Mouse (Mus musculus) intestine, postnatal 0 days (tissue): ENCODE measurements around the gene Tia1. TPM values are rescaled to one million over a fixed set of nuclear protein-coding genes. Genes with fewer than 3 reads are reported as not detected.
A peak's percentile ranks its signal among the peaks of the same experiment; 100 is the strongest.

Source experiments
- ATAC-seq: fragments of 200-750 bp; cut with Nextera tagmentation; 2 replicates; pipeline ENCODE4 v1.8.0; 2017; ENCODE audit warnings: mild to moderate bottlenecking, moderate TSS enrichment, moderate library complexity
- H3K27ac ChIP-seq: fragments of 300-500 bp; sonication (generic); 2 replicates; pipeline ENCODE4 v1.5.1; 2014; ENCODE audit warnings: mild to moderate bottlenecking, low read depth, low read length, moderate library complexity
- H3K27me3 ChIP-seq: fragments of 300-500 bp; sonication (generic); replicated peaks from 2 replicates; pipeline ENCODE4 v1.6.1; 2014; ENCODE audit warnings: low read length, mixed read lengths; ENCODE audit not compliant: control insufficient read depth, insufficient read depth
- H3K36me3 ChIP-seq: fragments of 300-500 bp; sonication (generic); 2 replicates; pipeline ENCODE4 v1.6.1; 2014; ENCODE audit warnings: mild to moderate bottlenecking, moderate library complexity; ENCODE audit not compliant: control insufficient read depth, insufficient read depth
- H3K4me1 ChIP-seq: fragments of 300-500 bp; sonication (generic); replicated peaks from 2 replicates; pipeline ENCODE4 v1.6.1; 2014; ENCODE audit warnings: antibody characterized with exemption, low read length, mixed read lengths; ENCODE audit not compliant: control insufficient read depth, insufficient read depth
- H3K4me2 ChIP-seq: fragments of 300-500 bp; sonication (generic); replicated peaks from 2 replicates; pipeline ENCODE4 v1.6.1; 2014; ENCODE audit warnings: low read depth, mild to moderate bottlenecking, moderate library complexity
- H3K4me3 ChIP-seq: fragments of 300-500 bp; sonication (generic); 2 replicates; pipeline ENCODE4 v1.5.1; 2014; ENCODE audit warnings: low read depth, low read length
- H3K9ac ChIP-seq: fragments of 300-500 bp; sonication (generic); 2 replicates; pipeline ENCODE4 v1.6.1; 2014; ENCODE audit warnings: mild to moderate bottlenecking, low read depth, low read length
- H3K9me3 ChIP-seq: fragments of 300-500 bp; sonication (generic); 2 replicates; pipeline ENCODE4 v1.6.1; 2016; ENCODE audit warnings: mixed run types; ENCODE audit not compliant: control insufficient read depth
- CTCF ChIP-seq: sonication (generic); IDR thresholded peaks from 2 replicates; pipeline ENCODE4 v1.5.1; 2016; ENCODE audit warnings: low read depth, mild to moderate bottlenecking, control low read depth, antibody characterized with exemption, moderate library complexity
- WGBS: fragments of 180-500 bp; shearing (Covaris S2); extraction: QIAGEN DNeasy Blood & Tissue Kit; methylation state at CpG from one replicate; pipeline ENCODE4 v1.1.7; 2014; 5-methylcytosine and 5-hydroxymethylcytosine counted together
- polyA plus RNA-seq: library from polyadenylated mRNA; unstranded; fragments of >200 nt; fragmentation: Nextera tagmentation; extraction: Ambion mirVana; gene quantifications from 2 replicates; pipeline ENCODE4 v1.2.1, GENCODE M21; 2015

Gene Tia1
- polyA plus RNA-seq, 1 experiment from 2014 or later = 33.0 TPM

- Histone ChIP-seq H3K9me3 (no peaks in the 10 kb centered on the region), H3K36me3 (no peaks in the 10 kb centered on the region), H3K9ac (no peak overlapping the region), H3K27me3 (no peaks in the 10 kb centered on the region), H3K4me1 (peaks cover 13% of the 10 kb centered on the region), H3K27ac (0 out of 2 replicates have a peak overlapping the region, but pooled peaks have one; percentile 7), H3K4me2 (no peak overlapping the region), H3K4me3 (no peak overlapping the region)
- 64% methylated on average over 3 of the region's 3 CpGs for WGBS
- no peak for TF ChIP-seq CTCF
- ATAC-seq = no peak
Observed at GRCm38 (mm10) chr6:86479311-86479710, 75.3 kb downstream of the Tia1 start.

GRCm38 (mm10) chr6:86479816-86480188, 75.8 kb downstream of the Tia1 start:
- Histone ChIP-seq H3K4me2 (no peak overlapping the region), H3K27me3 (no peaks in the 10 kb centered on the region), H3K9me3 (no peaks in the 10 kb centered on the region), H3K36me3 (no peaks in the 10 kb centered on the region), H3K4me3 (no peak overlapping the region), H3K4me1 (peaks cover 13% of the 10 kb centered on the region), H3K27ac (0 out of 2 replicates have a peak overlapping the region, but pooled peaks have one; percentile 72), H3K9ac (no peak overlapping the region)
- ATAC-seq = no peak
- TF ChIP-seq CTCF = no peak

GRCm38 (mm10) chr6:86480189-86480831, 76.3 kb downstream of the Tia1 start:
- TF ChIP-seq CTCF = no peak
- peaks cover 13% of the 10 kb centered on the region for H3K4me1 ChIP-seq
- H3K9ac ChIP-seq = peak overlapping the region; percentile 26; the same call in 1 of the 2 replicates
- no peaks in the 10 kb centered on the region for H3K9me3 ChIP-seq
- no peaks in the 10 kb centered on the region for H3K36me3 ChIP-seq
- ATAC-seq = no peak; the same call in 1 of the 2 replicates
- H3K27ac ChIP-seq = peak overlapping the region; percentile 72
- WGBS = 31% methylated on average over 9 of the region's 9 CpGs
- H3K4me3 ChIP-seq = peak overlapping the region; percentile 4; the same call in 1 of the 2 replicates
- H3K4me2 ChIP-seq = peak overlapping the region; percentile 48
- H3K27me3 ChIP-seq = no peaks in the 10 kb centered on the region

GRCm38 (mm10) chr6:86481871-86482270, 77.9 kb downstream of the Tia1 start:
- Histone ChIP-seq H3K9ac (no peak overlapping the region), H3K9me3 (no peaks in the 10 kb centered on the region), H3K4me1 (peaks cover 14% of the 10 kb centered on the region), H3K36me3 (no peaks in the 10 kb centered on the region), H3K27ac (peak overlapping the region; percentile 35; the same call in 1 of the 2 replicates), H3K27me3 (no peaks in the 10 kb centered on the region), H3K4me2 (no peak overlapping the region), H3K4me3 (no peak overlapping the region)
- WGBS = 64% methylated on average over 5 of the region's 5 CpGs
- ATAC-seq = peak; percentile 71
- TF ChIP-seq CTCF = no peak

Other genes with a start within 250 kb of the Tia1 start
- 7.5 and 8.4 TPM in 2 replicates for gene Tgfa, start 209.0 kb upstream of the Tia1 start, polyA plus RNA-seq
- 64.8 and 65.8 TPM in 2 replicates for gene Fam136a, start 38.6 kb upstream of the Tia1 start, polyA plus RNA-seq
- gene Snrpg, start 32.9 kb upstream of the Tia1 start, polyA plus RNA-seq = 196 and 204 TPM in 2 replicates
- gene Pcyox1, start 7.1 kb upstream of the Tia1 start, polyA plus RNA-seq = 37.8 and 41.0 TPM in 2 replicates
- gene Gm44790, start 22.4 kb downstream of the Tia1 start, polyA plus RNA-seq = not detected in 2 replicates
- 12.4 and 12.8 TPM in 2 replicates for gene C87436, start 34.2 kb downstream of the Tia1 start, polyA plus RNA-seq
- 326 and 327 TPM in 2 replicates for gene Pcbp1, start 122.1 kb downstream of the Tia1 start, polyA plus RNA-seq
- 1.3 and 1.6 TPM in 2 replicates for gene Asprv1, start 223.9 kb downstream of the Tia1 start, polyA plus RNA-seq